Mouse (Mus musculus): ENCODE results near the gene Usp4.

GRCm38 (mm10) chr9:108304716-108305115 lies 42.9 kb upstream of the Usp4 start:
- TF ChIP-seq CTCF (IDR thresholded peaks at IDR 0.05; ENCODE audit: low read depth, low read length) (no peak), POLR2A (IDR thresholded peaks at IDR 0.05; ENCODE audit: borderline replicate concordance, low read depth, low read length) (no peak)

Data from bone marrow macrophage, adult 2 months (primary cell).